Mouse (Mus musculus) lung, adult 2 months (tissue): ENCODE results near the gene Slc9a6.

ENCODE experiments used
- CTCF ChIP-seq: fragments of 200-500 bp; IDR thresholded peaks from 2 replicates; pipeline ENCODE4 v1.5.1; 2011; ENCODE audit warnings: mild to moderate bottlenecking, low read length, control low read depth; ENCODE audit not compliant: insufficient read depth
- POLR2A ChIP-seq: fragments of 200-500 bp; IDR thresholded peaks from 2 replicates; pipeline ENCODE4 v1.6.1; 2011; ENCODE audit warnings: low read depth, mild to moderate bottlenecking, control low read depth, low read length, borderline replicate concordance; ENCODE audit errors: extremely low read depth

DNA sequence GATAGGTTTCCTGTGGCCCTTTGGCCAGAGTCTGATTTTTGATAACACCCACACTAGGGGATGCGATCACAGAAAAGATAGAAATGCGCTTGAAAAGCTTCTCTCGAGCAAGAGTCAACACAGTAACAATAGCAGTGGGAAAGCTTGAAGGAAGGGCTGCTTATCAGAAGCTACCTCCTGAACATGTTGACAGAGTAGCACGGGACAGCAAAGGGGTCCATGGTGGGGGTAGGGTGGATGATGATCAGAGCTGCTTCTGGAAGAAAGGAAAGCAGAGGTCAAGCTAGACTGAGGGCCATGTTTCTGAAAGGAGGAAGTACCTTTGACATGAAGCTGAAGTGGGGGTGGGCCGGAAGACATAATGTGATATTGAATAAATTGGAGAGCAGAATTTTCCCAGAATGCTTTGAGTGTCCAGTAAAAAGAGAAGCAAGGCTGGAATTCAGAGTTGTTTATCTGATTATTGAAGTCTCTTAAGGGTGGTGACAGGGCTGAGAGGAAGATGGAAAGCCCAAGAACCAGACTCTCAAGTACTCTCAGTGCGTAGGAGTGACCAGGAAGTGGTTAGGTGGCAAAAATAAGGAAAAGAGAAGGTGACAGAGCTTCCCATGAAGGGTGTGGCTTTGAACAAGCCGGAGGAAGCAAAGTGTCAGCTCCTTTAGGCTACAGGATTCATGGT lies 2.4 kb upstream of the Slc9a6 start:
- no peak for TF ChIP-seq CTCF
- TF ChIP-seq POLR2A, result no peak
